Mouse (Mus musculus) neural tube, embryonic 15.5 days (tissue): Measurements from ENCODE around the gene Nectin1. TPM values are rescaled to one million over a fixed set of nuclear protein-coding genes. Genes with fewer than 3 reads are reported as not detected.

ENCODE experiments used
- ATAC-seq: fragments of 200-750 bp; cut with Nextera tagmentation; 2 replicates; pipeline ENCODE4 v1.8.0; 2017; ENCODE audit warnings: mild to moderate bottlenecking, moderate TSS enrichment, moderate library complexity; ENCODE audit not compliant: low FRiP score
- H3K27ac ChIP-seq: fragments of 300-500 bp; sonication (generic); replicated peaks from 2 replicates; pipeline ENCODE4 v1.5.1; 2015; ENCODE audit warnings: mild to moderate bottlenecking, inconsistent platforms
- H3K27me3 ChIP-seq: fragments of 300-500 bp; sonication (generic); replicated peaks from 2 replicates; pipeline ENCODE4 v1.6.1; 2015; ENCODE audit warnings: inconsistent platforms
- H3K36me3 ChIP-seq: fragments of 300-500 bp; sonication (generic); 2 replicates; pipeline ENCODE4 v1.6.1; 2015; ENCODE audit warnings: inconsistent platforms
- H3K4me1 ChIP-seq: fragments of 300-500 bp; sonication (generic); 2 replicates; pipeline ENCODE4 v1.6.1; 2015; ENCODE audit warnings: inconsistent platforms
- H3K4me2 ChIP-seq: fragments of 300-500 bp; sonication (generic); 2 replicates; pipeline ENCODE4 v1.6.1; 2015; ENCODE audit warnings: inconsistent platforms, mild to moderate bottlenecking, moderate library complexity
- H3K4me3 ChIP-seq: fragments of 300-500 bp; sonication (generic); replicated peaks from 2 replicates; pipeline ENCODE4 v1.5.1; 2015; ENCODE audit warnings: mild to moderate bottlenecking, inconsistent platforms
- H3K9ac ChIP-seq: fragments of 300-500 bp; sonication (generic); replicated peaks from 2 replicates; pipeline ENCODE4 v1.6.1; 2015; ENCODE audit warnings: mild to moderate bottlenecking, inconsistent platforms
- H3K9me3 ChIP-seq: fragments of 300-500 bp; sonication (generic); replicated peaks from 2 replicates; pipeline ENCODE4 v1.6.1; 2016; ENCODE audit warnings: inconsistent platforms
- WGBS: fragments of 180-500 bp; shearing (Covaris S2); methylation state at CpG from one replicate; pipeline ENCODE4 v1.1.7; 2015; ENCODE audit warnings: mixed read lengths; 5-methylcytosine and 5-hydroxymethylcytosine counted together
- polyA plus RNA-seq: library from polyadenylated mRNA; unstranded; fragments of >200 nt; fragmentation: Nextera tagmentation; extraction: Ambion mirVana; gene quantifications from 2 replicates; pipeline ENCODE4 v1.2.1, GENCODE M21; 2015

Gene Nectin1
- 14.0 and 14.9 TPM in 2 replicates for polyA plus RNA-seq

GRCm38 (mm10) chr9:43743647-43744137 lies at the start of gene Nectin1:
TSS of gene Nectin1 (plus strand) at chr9:43743984.
- Histone ChIP-seq H3K27me3 (no peaks in the 10 kb centered on the region), H3K4me3 (peak within 1 kb of the TSS; percentile 59), H3K27ac (peak within 1 kb of the TSS; percentile 95), H3K4me2 (peak within 1 kb of the TSS; percentile 79), H3K9ac (peak within 1 kb of the TSS; percentile 81), H3K4me1 (peaks cover 44% of the 10 kb centered on the region), H3K36me3 (no peaks in the 10 kb centered on the region), H3K9me3 (no peaks in the 10 kb centered on the region)
- peak; percentile 91 for ATAC-seq
- WGBS, result 1% methylated on average over 44 of the region's 51 CpGs

- H3K4me3 ChIP-seq, result no peak overlapping the region
- no peak overlapping the region for H3K9ac ChIP-seq
- 14% methylated on average over 8 of the region's 8 CpGs for WGBS
- H3K4me2 ChIP-seq, result no peak overlapping the region
- peaks cover 19% of the 10 kb centered on the region for H3K4me1 ChIP-seq
- no peak overlapping the region for H3K27ac ChIP-seq
- ATAC-seq, result no peak
- H3K36me3 ChIP-seq, result no peaks in the 10 kb centered on the region
- H3K9me3 ChIP-seq, result no peaks in the 10 kb centered on the region
- no peaks in the 10 kb centered on the region for H3K27me3 ChIP-seq
Observed at GRCm38 (mm10) chr9:43698080-43698712, 45.6 kb upstream of the Nectin1 start.

- H3K4me2 ChIP-seq, result no peak overlapping the region
- H3K27me3 ChIP-seq, result no peaks in the 10 kb centered on the region
- WGBS, result 74% methylated on average over 10 of the region's 10 CpGs
- ATAC-seq, result 0 out of 2 replicates have a peak, but pooled peaks have one; percentile 20
- no peak overlapping the region for H3K9ac ChIP-seq
- H3K36me3 ChIP-seq, result no peaks in the 10 kb centered on the region
- H3K4me3 ChIP-seq, result no peak overlapping the region
- no peak overlapping the region for H3K27ac ChIP-seq
- no peaks in the 10 kb centered on the region for H3K9me3 ChIP-seq
- H3K4me1 ChIP-seq, result peaks cover 19% of the 10 kb centered on the region
Observed at GRCm38 (mm10) chr9:43698841-43699240, 44.9 kb upstream of the Nectin1 start.

GRCm38 (mm10) chr9:43699417-43700225 lies 44.2 kb upstream of the Nectin1 start:
- WGBS, result 12% methylated on average over 11 of the region's 11 CpGs
- no peak overlapping the region for H3K9ac ChIP-seq
- no peak overlapping the region for H3K4me3 ChIP-seq

GRCm38 (mm10) chr9:43700226-43700579 lies 43.6 kb upstream of the Nectin1 start:
- no peak overlapping the region for H3K4me2 ChIP-seq
- no peak overlapping the region for H3K4me3 ChIP-seq
- H3K27ac ChIP-seq, result peak overlapping the region; percentile 39; the same call in 1 of the 2 replicates
- no peaks in the 10 kb centered on the region for H3K27me3 ChIP-seq
- H3K9ac ChIP-seq, result no peak overlapping the region
- peaks cover 19% of the 10 kb centered on the region for H3K4me1 ChIP-seq
- no peak; the same call in 1 of the 2 replicates for ATAC-seq
- no peaks in the 10 kb centered on the region for H3K36me3 ChIP-seq
- WGBS, result 41% methylated on average over 3 of the region's 3 CpGs
- no peaks in the 10 kb centered on the region for H3K9me3 ChIP-seq

More at GRCm38 (mm10) chr9:43699417-43700225, 44.2 kb upstream of the Nectin1 start:
- ATAC-seq, result peak; percentile 67
- Histone ChIP-seq H3K36me3 (no peaks in the 10 kb centered on the region), H3K4me2 (no peak overlapping the region; the same call in 1 of the 2 replicates), H3K4me1 (peaks cover 19% of the 10 kb centered on the region), H3K27ac (peak overlapping the region; percentile 58), H3K27me3 (no peaks in the 10 kb centered on the region), H3K9me3 (no peaks in the 10 kb centered on the region)

GRCm38 (mm10) chr9:43701748-43702147 lies 42.0 kb upstream of the Nectin1 start:
- no peaks in the 10 kb centered on the region for H3K27me3 ChIP-seq
- no peak overlapping the region for H3K4me2 ChIP-seq
- H3K9ac ChIP-seq, result no peak overlapping the region
- no peaks in the 10 kb centered on the region for H3K9me3 ChIP-seq
- H3K27ac ChIP-seq, result no peak overlapping the region
- H3K4me1 ChIP-seq, result peaks cover 19% of the 10 kb centered on the region
- no peak for ATAC-seq
- no peaks in the 10 kb centered on the region for H3K36me3 ChIP-seq
- H3K4me3 ChIP-seq, result no peak overlapping the region

GRCm38 (mm10) chr9:43707571-43707970 lies 36.2 kb upstream of the Nectin1 start:
- 78% methylated on average over 4 of the region's 4 CpGs for WGBS

GRCm38 (mm10) chr9:43708715-43709114 lies 35.1 kb upstream of the Nectin1 start:
- WGBS, result 95% methylated on average over 2 of the region's 2 CpGs
- no peaks in the 10 kb centered on the region for H3K36me3 ChIP-seq

More at GRCm38 (mm10) chr9:43707571-43707970, 36.2 kb upstream of the Nectin1 start:
- no peak overlapping the region for H3K9ac ChIP-seq
- no peaks in the 10 kb centered on the region for H3K9me3 ChIP-seq
- H3K4me2 ChIP-seq, result no peak overlapping the region
- H3K4me1 ChIP-seq, result no peaks in the 10 kb centered on the region
- H3K36me3 ChIP-seq, result no peaks in the 10 kb centered on the region
- no peak for ATAC-seq
- no peak overlapping the region for H3K27ac ChIP-seq
- no peak overlapping the region for H3K4me3 ChIP-seq
- H3K27me3 ChIP-seq, result no peaks in the 10 kb centered on the region

GRCm38 (mm10) chr9:43713432-43713831 lies 30.4 kb upstream of the Nectin1 start:
- Histone ChIP-seq H3K4me3 (no peak overlapping the region), H3K4me1 (0 out of 2 replicates have a peak, but pooled peaks cover 4% of the 10 kb centered on the region), H3K9me3 (no peaks in the 10 kb centered on the region), H3K4me2 (no peak overlapping the region), H3K27me3 (no peaks in the 10 kb centered on the region), H3K9ac (no peak overlapping the region), H3K27ac (no peak overlapping the region), H3K36me3 (no peaks in the 10 kb centered on the region)
- WGBS, result 72% methylated on average over 3 of the region's 3 CpGs
- no peak for ATAC-seq

More at GRCm38 (mm10) chr9:43708715-43709114, 35.1 kb upstream of the Nectin1 start:
- Histone ChIP-seq H3K4me2 (no peak overlapping the region), H3K27ac (no peak overlapping the region), H3K9ac (no peak overlapping the region), H3K4me1 (no peaks in the 10 kb centered on the region), H3K4me3 (no peak overlapping the region), H3K9me3 (no peaks in the 10 kb centered on the region), H3K27me3 (no peaks in the 10 kb centered on the region)
- no peak for ATAC-seq

- Histone ChIP-seq H3K4me1 (peaks cover 8% of the 10 kb centered on the region; the same call in 1 of the 2 replicates), H3K4me2 (no peak overlapping the region), H3K9ac (no peak overlapping the region), H3K9me3 (no peaks in the 10 kb centered on the region), H3K27ac (no peak overlapping the region), H3K4me3 (no peak overlapping the region), H3K27me3 (no peaks in the 10 kb centered on the region), H3K36me3 (no peaks in the 10 kb centered on the region)
- WGBS, result 77% methylated on average over 4 of the region's 4 CpGs
- ATAC-seq, result no peak
Observed at GRCm38 (mm10) chr9:43719407-43719839, 24.4 kb upstream of the Nectin1 start.

- ATAC-seq, result no peak
- 59% methylated on average over 1 of the region's 1 CpGs for WGBS
- Histone ChIP-seq H3K9me3 (no peaks in the 10 kb centered on the region), H3K27ac (no peak overlapping the region), H3K27me3 (no peaks in the 10 kb centered on the region), H3K9ac (no peak overlapping the region), H3K36me3 (no peaks in the 10 kb centered on the region), H3K4me2 (no peak overlapping the region), H3K4me1 (peaks cover 13% of the 10 kb centered on the region), H3K4me3 (no peak overlapping the region)
Observed at GRCm38 (mm10) chr9:43720046-43720445, 23.7 kb upstream of the Nectin1 start.
